Mouse (Mus musculus): ENCODE measurements around the gene Stard13. TPM values are rescaled to one million over a fixed set of nuclear protein-coding genes. Genes with fewer than 3 reads are reported as not detected.

Gene Stard13
- polyA plus RNA-seq, 1 experiment from 2014 or later: 3.7 TPM

GRCm38 (mm10) chr5:151199235-151199634, 34.4 kb downstream of the Stard13 start:
- H3K4me3 ChIP-seq (ENCODE audit: low read depth, low read length): no peak overlapping the region
- no peaks in the 10 kb centered on the region for H3K9me3 ChIP-seq (ENCODE audit: control insufficient read depth)
- no peak overlapping the region for H3K9ac ChIP-seq (ENCODE audit: low read depth, low read length)
- no peaks in the 10 kb centered on the region for H3K27me3 ChIP-seq (replicated peaks; ENCODE audit: control insufficient read depth, insufficient read depth, low read length)
- TF ChIP-seq CTCF (IDR thresholded peaks at IDR 0.05; ENCODE audit: low read depth): no peak
- no peak for ATAC-seq
- 73% methylated on average over 3 of the region's 3 CpGs for WGBS
- H3K27ac ChIP-seq (ENCODE audit: low read depth, low read length): no peak overlapping the region
- no peaks in the 10 kb centered on the region for H3K4me1 ChIP-seq (replicated peaks; ENCODE audit: control insufficient read depth, insufficient read depth, low read length)
- H3K36me3 ChIP-seq (ENCODE audit: control insufficient read depth, insufficient read depth): no peaks in the 10 kb centered on the region
- no peak overlapping the region for H3K4me2 ChIP-seq (replicated peaks; ENCODE audit: low read depth)

- no peak for TF ChIP-seq CTCF (IDR thresholded peaks at IDR 0.05; ENCODE audit: low read depth)
- H3K27me3 ChIP-seq (replicated peaks; ENCODE audit: control insufficient read depth, insufficient read depth, low read length): no peaks in the 10 kb centered on the region
- WGBS: 34% methylated on average over 13 of the region's 13 CpGs
- no peak overlapping the region for H3K9ac ChIP-seq (ENCODE audit: low read depth, low read length)
- no peak overlapping the region for H3K27ac ChIP-seq (ENCODE audit: low read depth, low read length)
- no peak overlapping the region for H3K4me3 ChIP-seq (ENCODE audit: low read depth, low read length)
- no peaks in the 10 kb centered on the region for H3K4me1 ChIP-seq (replicated peaks; ENCODE audit: control insufficient read depth, insufficient read depth, low read length)
- no peaks in the 10 kb centered on the region for H3K36me3 ChIP-seq (ENCODE audit: control insufficient read depth, insufficient read depth)
- no peaks in the 10 kb centered on the region for H3K9me3 ChIP-seq (ENCODE audit: control insufficient read depth)
- no peak overlapping the region for H3K4me2 ChIP-seq (replicated peaks; ENCODE audit: low read depth)
- peak; percentile 73 for ATAC-seq
These were observed 36.9 kb downstream of the Stard13 start for GRCm38 (mm10) chr5:151196603-151197272.

- no peak overlapping the region for H3K4me3 ChIP-seq (ENCODE audit: low read depth, low read length)
- TF ChIP-seq CTCF (IDR thresholded peaks at IDR 0.05; ENCODE audit: low read depth): no peak
- no peaks in the 10 kb centered on the region for H3K9me3 ChIP-seq (ENCODE audit: control insufficient read depth)
- no peaks in the 10 kb centered on the region for H3K36me3 ChIP-seq (ENCODE audit: control insufficient read depth, insufficient read depth)
- H3K9ac ChIP-seq (ENCODE audit: low read depth, low read length): no peak overlapping the region
- no peak overlapping the region for H3K27ac ChIP-seq (ENCODE audit: low read depth, low read length)
- ATAC-seq: no peak
- H3K27me3 ChIP-seq (replicated peaks; ENCODE audit: control insufficient read depth, insufficient read depth, low read length): no peaks in the 10 kb centered on the region
- H3K4me1 ChIP-seq (replicated peaks; ENCODE audit: control insufficient read depth, insufficient read depth, low read length): 0 out of 2 replicates have a peak, but pooled peaks cover 6% of the 10 kb centered on the region
- H3K4me2 ChIP-seq (replicated peaks; ENCODE audit: low read depth): no peak overlapping the region
- 79% methylated on average over 3 of the region's 3 CpGs for WGBS
These were observed 39.6 kb downstream of the Stard13 start for GRCm38 (mm10) chr5:151193885-151194520.

- H3K27ac ChIP-seq (ENCODE audit: low read depth, low read length): no peak overlapping the region
- H3K36me3 ChIP-seq (ENCODE audit: control insufficient read depth, insufficient read depth): no peaks in the 10 kb centered on the region
- 76% methylated on average over 2 of the region's 2 CpGs for WGBS
- no peak for ATAC-seq
- TF ChIP-seq CTCF (IDR thresholded peaks at IDR 0.05; ENCODE audit: low read depth): no peak
- H3K4me1 ChIP-seq (replicated peaks; ENCODE audit: control insufficient read depth, insufficient read depth, low read length): 0 out of 2 replicates have a peak, but pooled peaks cover 6% of the 10 kb centered on the region
- H3K9ac ChIP-seq (ENCODE audit: low read depth, low read length): no peak overlapping the region
- no peak overlapping the region for H3K4me2 ChIP-seq (replicated peaks; ENCODE audit: low read depth)
- H3K9me3 ChIP-seq (ENCODE audit: control insufficient read depth): no peaks in the 10 kb centered on the region
- no peaks in the 10 kb centered on the region for H3K27me3 ChIP-seq (replicated peaks; ENCODE audit: control insufficient read depth, insufficient read depth, low read length)
- no peak overlapping the region for H3K4me3 ChIP-seq (ENCODE audit: low read depth, low read length)
These were observed 41.4 kb downstream of the Stard13 start for GRCm38 (mm10) chr5:151192266-151192665.

GRCm38 (mm10) chr5:151190764-151191163, 42.9 kb downstream of the Stard13 start:
- Histone ChIP-seq H3K4me3 (ENCODE audit: low read depth, low read length) (no peak overlapping the region), H3K36me3 (ENCODE audit: control insufficient read depth, insufficient read depth) (no peaks in the 10 kb centered on the region), H3K9me3 (ENCODE audit: control insufficient read depth) (no peaks in the 10 kb centered on the region), H3K27me3 (replicated peaks; ENCODE audit: control insufficient read depth, insufficient read depth, low read length) (no peaks in the 10 kb centered on the region), H3K4me1 (replicated peaks; ENCODE audit: control insufficient read depth, insufficient read depth, low read length) (0 out of 2 replicates have a peak, but pooled peaks cover 6% of the 10 kb centered on the region), H3K27ac (ENCODE audit: low read depth, low read length) (no peak overlapping the region), H3K4me2 (replicated peaks; ENCODE audit: low read depth) (peak overlapping the region; percentile 93), H3K9ac (ENCODE audit: low read depth, low read length) (0 out of 2 replicates have a peak overlapping the region, but pooled peaks have one; percentile 55)
- no peak for TF ChIP-seq CTCF (IDR thresholded peaks at IDR 0.05; ENCODE audit: low read depth)
- no peak for ATAC-seq
- 74% methylated on average over 5 of the region's 5 CpGs for WGBS

GRCm38 (mm10) chr5:151189789-151190378, 43.8 kb downstream of the Stard13 start:
- H3K4me2 ChIP-seq (replicated peaks; ENCODE audit: low read depth): peak overlapping the region; percentile 93
- H3K27ac ChIP-seq (ENCODE audit: low read depth, low read length): peak overlapping the region; percentile 15; the same call in 1 of the 2 replicates
- no peaks in the 10 kb centered on the region for H3K9me3 ChIP-seq (ENCODE audit: control insufficient read depth)
- 0 out of 2 replicates have a peak, but pooled peaks cover 6% of the 10 kb centered on the region for H3K4me1 ChIP-seq (replicated peaks; ENCODE audit: control insufficient read depth, insufficient read depth, low read length)
- no peaks in the 10 kb centered on the region for H3K36me3 ChIP-seq (ENCODE audit: control insufficient read depth, insufficient read depth)
- TF ChIP-seq CTCF (IDR thresholded peaks at IDR 0.05; ENCODE audit: low read depth): no peak
- ATAC-seq: peak; percentile 96
- H3K9ac ChIP-seq (ENCODE audit: low read depth, low read length): peak overlapping the region; percentile 55
- under 1% methylated on average over 27 of the region's 27 CpGs for WGBS
- no peaks in the 10 kb centered on the region for H3K27me3 ChIP-seq (replicated peaks; ENCODE audit: control insufficient read depth, insufficient read depth, low read length)
- peak overlapping the region; percentile 76 for H3K4me3 ChIP-seq (ENCODE audit: low read depth, low read length)

Data from intestine, postnatal 0 days (tissue).